8 mouse cellular contexts compared by ENCODE assay signal in genomic region chr8:123654763-123655162, GRCm38 (mm10). TPM values are rescaled to one million over a fixed set of nuclear protein-coding genes. Genes with fewer than 3 reads are reported as not detected.
DNase-seq lines count a peak whose midpoint lies in the region; ATAC-seq and TF ChIP-seq lines count a peak whose summit lies in the region.

No protein-coding gene starts in this region.

- peak overlapping the region; percentile 71 for H3K4me2 ChIP-seq in intestine, embryonic 14.5 days (ENCODE audit: low read length)
- H3K4me2 ChIP-seq in midbrain, postnatal 0 days (ENCODE audit: low read depth, low read length, poor library complexity, severe bottlenecking) = peak overlapping the region; percentile 75

- TF ChIP-seq CTCF in cortical plate, adult 2 months (IDR thresholded peaks at IDR 0.05; ENCODE audit: extremely low read depth, insufficient read depth, low read length) = no peak
- no peak for TF ChIP-seq CTCF in midbrain, postnatal 0 days (IDR thresholded peaks at IDR 0.05)
- TF ChIP-seq CTCF in thymus, adult 2 months (IDR thresholded peaks at IDR 0.05; ENCODE audit: borderline replicate concordance, control insufficient read depth, extremely low read depth, insufficient read depth, low read length, poor library complexity) = no peak

- DNase-seq in heart, embryonic 10.5 days (ENCODE audit: low spot score) = no peak
- DNase-seq in heart, postnatal 4 days = no peak
- peak; percentile 62 for DNase-seq in intestine, embryonic 14.5 days (ENCODE audit: low spot score)
- no peak for DNase-seq in midbrain, postnatal 0 days (ENCODE audit: low spot score)
- DNase-seq in cerebellum, adult 11 months = no peak
- DNase-seq in thymus, adult 2 months = no peak

- H3K4me3 ChIP-seq in heart, embryonic 10.5 days = peak overlapping the region; percentile 86
- peak overlapping the region; percentile 83 for H3K4me3 ChIP-seq in cortical plate, adult 2 months (ENCODE audit: insufficient read depth, low read length)
- peak overlapping the region; percentile 75 for H3K4me3 ChIP-seq in intestine, embryonic 14.5 days (ENCODE audit: low read depth, low read length)
- peak overlapping the region; percentile 79 for H3K4me3 ChIP-seq in midbrain, postnatal 0 days (ENCODE audit: low read depth, low read length)
- H3K4me3 ChIP-seq in thymus, adult 2 months (ENCODE audit: control insufficient read depth, insufficient read depth, low read length) = no peak overlapping the region

- peak overlapping the region; percentile 97 for H3K27ac ChIP-seq in heart, embryonic 10.5 days
- no peak overlapping the region; the same call in 1 of the 2 replicates for H3K27ac ChIP-seq in cortical plate, adult 2 months (ENCODE audit: insufficient read depth, low read length)
- H3K27ac ChIP-seq in intestine, embryonic 14.5 days (ENCODE audit: low read depth) = peak overlapping the region; percentile 85
- H3K27ac ChIP-seq in midbrain, postnatal 0 days (ENCODE audit: low read depth, low read length) = no peak overlapping the region
- H3K27ac ChIP-seq in thymus, adult 2 months (ENCODE audit: control insufficient read depth, insufficient read depth, low read length) = no peak overlapping the region

- no peak for ATAC-seq in intestine, embryonic 14.5 days (replicated peaks; ENCODE audit: low FRiP score, low TSS enrichment, low read depth)
- ATAC-seq in midbrain, postnatal 0 days (ENCODE audit: low FRiP score) = no peak
- no peak for ATAC-seq in erythroid progenitor cell, adult 5-6 weeks (replicated peaks; ENCODE audit: low FRiP score, poor library complexity, severe bottlenecking)

- H3K27me3 ChIP-seq in heart, embryonic 10.5 days (ENCODE audit: insufficient read depth, poor library complexity, severe bottlenecking) = no peaks in the 10 kb centered on the region
- H3K27me3 ChIP-seq in intestine, embryonic 14.5 days (replicated peaks; ENCODE audit: control insufficient read depth, insufficient read depth, low read length) = no peaks in the 10 kb centered on the region
- H3K27me3 ChIP-seq in midbrain, postnatal 0 days (ENCODE audit: insufficient read depth, low read length) = no peaks in the 10 kb centered on the region
- peaks cover 8% of the 10 kb centered on the region for H3K27me3 ChIP-seq in thymus, adult 2 months (ENCODE audit: control insufficient read depth, insufficient read depth, low read length)

- H3K9me3 ChIP-seq in heart, embryonic 10.5 days = no peaks in the 10 kb centered on the region
- no peaks in the 10 kb centered on the region for H3K9me3 ChIP-seq in intestine, embryonic 14.5 days (ENCODE audit: control insufficient read depth, low read length)
- no peaks in the 10 kb centered on the region for H3K9me3 ChIP-seq in midbrain, postnatal 0 days (ENCODE audit: low read length)

- WGBS in heart, embryonic 10.5 days = 7% methylated on average over 5 of the region's 5 CpGs
- 11% methylated on average over 5 of the region's 5 CpGs for WGBS in intestine, embryonic 14.5 days
- WGBS in midbrain, postnatal 0 days = 10% methylated on average over 5 of the region's 5 CpGs
- 67% methylated on average over 5 of the region's 5 CpGs for WGBS in thymus, adult 2 months

- TF ChIP-seq POLR2A in cortical plate, adult 2 months (IDR thresholded peaks at IDR 0.05; ENCODE audit: extremely low read depth, insufficient read depth, low read length) = no peak
- no peak for TF ChIP-seq POLR2A in thymus, adult 2 months (IDR thresholded peaks at IDR 0.05; ENCODE audit: control insufficient read depth, extremely low read depth, insufficient read depth, low read length, poor library complexity)

- peaks cover 40% of the 10 kb centered on the region for H3K36me3 ChIP-seq in heart, embryonic 10.5 days
- H3K36me3 ChIP-seq in intestine, embryonic 14.5 days (ENCODE audit: control insufficient read depth, insufficient read depth, low read length) = peaks cover 19% of the 10 kb centered on the region
- peaks cover 20% of the 10 kb centered on the region for H3K36me3 ChIP-seq in midbrain, postnatal 0 days (ENCODE audit: insufficient read depth, low read length)
- H3K36me3 ChIP-seq in thymus, adult 2 months (ENCODE audit: control insufficient read depth, insufficient read depth, low read length) = no peaks in the 10 kb centered on the region

- peaks cover 34% of the 10 kb centered on the region for H3K4me1 ChIP-seq in heart, embryonic 10.5 days
- no peaks in the 10 kb centered on the region; the same call in none of the 2 replicates for H3K4me1 ChIP-seq in cortical plate, adult 2 months (ENCODE audit: control insufficient read depth, insufficient read depth, low read length)
- peaks cover 23% of the 10 kb centered on the region for H3K4me1 ChIP-seq in intestine, embryonic 14.5 days (replicated peaks; ENCODE audit: control insufficient read depth, insufficient read depth, low read length)
- H3K4me1 ChIP-seq in midbrain, postnatal 0 days (ENCODE audit: insufficient read depth, low read length) = peaks cover 9% of the 10 kb centered on the region; the same call in 1 of the 2 replicates
- H3K4me1 ChIP-seq in thymus, adult 2 months (replicated peaks; ENCODE audit: control insufficient read depth, insufficient read depth, low read length) = no peaks in the 10 kb centered on the region; the same call in 1 of the 2 replicates

- H3K9ac ChIP-seq in intestine, embryonic 14.5 days (ENCODE audit: low read length) = peak overlapping the region; percentile 85
- H3K9ac ChIP-seq in midbrain, postnatal 0 days (replicated peaks; ENCODE audit: low read length, poor library complexity, severe bottlenecking) = peak overlapping the region; percentile 19; the same call in 1 of the 2 replicates

RNA-seq across cellular contexts. Expression of gene Rhou, which starts 1.0 kb away (rescaled TPM):
- polyA plus RNA-seq in heart, embryonic 10.5 days (2016; fragmentation: Nextera tagmentation; extraction: Ambion mirVana) = 13.0 and 16.7 TPM in 2 replicates
- 10 to 100 TPM; 14.7 to 15.4 TPM for total RNA-seq in heart, postnatal 4 days (2021)
- polyA plus RNA-seq in cortical plate, adult 2 months (2012; rRNA removed) = 29.1 and 30.8 TPM in 2 replicates
- 8.0 and 8.3 TPM in 2 replicates for polyA plus RNA-seq in intestine, embryonic 14.5 days (2014; fragmentation: Nextera tagmentation; extraction: Ambion mirVana)
- total RNA-seq in midbrain, postnatal 0 days (2014; rRNA removed) = 24.9 and 28.2 TPM in 2 replicates
- 7.0 and 7.1 TPM in 2 replicates for polyA plus RNA-seq in midbrain, postnatal 0 days (2015; fragmentation: Nextera tagmentation; extraction: Ambion mirVana)
- total RNA-seq in erythroid progenitor cell, adult 5-6 weeks (2015; ENCODE audit: low replicate concordance) = 4.2 and 5.4 TPM in 2 replicates
- total RNA-seq in erythroid progenitor cell, adult 5-6 weeks (2017; ENCODE audit: low replicate concordance) = 1.6 and 2.2 TPM in 2 replicates
- polyA plus RNA-seq in thymus, adult 2 months (2012; rRNA removed) = 3.1 and 3.5 TPM in 2 replicates

Comparison
In these comparisons a context has a peak if more than half of its experiments do, and no peak if none do; other contexts are left out.
1. H3K27ac ChIP-seq: peak in heart, embryonic 10.5 days (single experiment) and intestine, embryonic 14.5 days (single experiment); none in cortical plate, adult 2 months (single experiment), midbrain, postnatal 0 days (single experiment) and thymus, adult 2 months (single experiment).